Mouse (Mus musculus): Measurements from ENCODE around the gene Asic2. TPM values are rescaled to one million over a fixed set of nuclear protein-coding genes. Genes with fewer than 3 reads are reported as not detected.

Asic2 gene
- polyA plus RNA-seq, 1 experiment from 2014 or later = 1.7 TPM

DNA sequence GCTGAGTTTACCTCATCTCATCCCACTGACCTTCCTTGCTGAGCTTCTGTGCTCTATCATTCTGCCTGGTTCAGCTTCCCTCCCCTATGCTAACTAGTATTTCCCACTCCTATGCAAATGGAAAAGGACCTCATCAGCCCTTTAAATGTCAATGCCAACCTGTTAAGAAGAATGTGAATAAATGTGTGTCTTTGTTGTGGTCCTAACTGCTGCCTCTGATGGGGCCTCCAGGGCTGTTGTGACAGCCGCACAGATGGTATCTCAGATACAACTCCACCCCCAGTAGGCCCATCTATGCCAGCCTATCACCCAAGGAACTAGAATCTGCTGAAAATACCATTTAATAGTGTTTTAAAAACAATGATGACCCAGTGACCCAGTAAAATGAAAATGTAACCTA is 407.9 kb downstream of the Asic2 start:
- no peaks in the 10 kb centered on the region for H3K27me3 ChIP-seq (ENCODE audit: low read depth, poor library complexity, severe bottlenecking)
- DNase-seq (ENCODE audit: low spot score) = no peak
- 92% methylated on average over 1 of the region's 1 CpGs for WGBS
- H3K9me3 ChIP-seq (replicated peaks) = no peaks in the 10 kb centered on the region
- H3K36me3 ChIP-seq = no peaks in the 10 kb centered on the region
- no peak overlapping the region for H3K27ac ChIP-seq (replicated peaks)
- no peak overlapping the region for H3K4me3 ChIP-seq
- no peaks in the 10 kb centered on the region for H3K4me1 ChIP-seq

DNA sequence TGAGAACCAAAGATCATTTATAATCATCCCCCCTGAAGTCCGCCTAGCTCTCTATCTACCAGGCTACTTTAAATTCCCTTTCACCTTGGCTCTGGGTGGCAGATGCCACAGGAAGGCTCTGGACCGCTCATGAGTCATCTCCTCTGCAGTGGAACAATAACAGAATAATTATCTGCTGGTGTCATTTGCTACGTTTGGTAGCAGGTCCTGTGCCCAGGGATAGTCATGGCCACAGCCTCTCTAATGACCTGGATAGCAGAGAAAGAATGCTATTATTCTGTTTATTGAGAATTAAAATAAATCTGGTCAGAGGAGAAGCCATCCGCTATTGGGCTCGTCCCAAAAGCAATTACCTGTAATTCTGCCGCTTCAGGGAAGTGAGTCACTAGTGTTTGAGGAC is 425.1 kb downstream of the Asic2 start:
- Histone ChIP-seq H3K27ac (replicated peaks) (no peak overlapping the region), H3K4me1 (no peaks in the 10 kb centered on the region), H3K4me3 (no peak overlapping the region), H3K27me3 (ENCODE audit: low read depth, poor library complexity, severe bottlenecking) (no peaks in the 10 kb centered on the region), H3K36me3 (no peaks in the 10 kb centered on the region), H3K9me3 (replicated peaks) (no peaks in the 10 kb centered on the region)
- DNase-seq (ENCODE audit: low spot score) = no peak
- 93% methylated on average over 6 of the region's 6 CpGs for WGBS

DNA sequence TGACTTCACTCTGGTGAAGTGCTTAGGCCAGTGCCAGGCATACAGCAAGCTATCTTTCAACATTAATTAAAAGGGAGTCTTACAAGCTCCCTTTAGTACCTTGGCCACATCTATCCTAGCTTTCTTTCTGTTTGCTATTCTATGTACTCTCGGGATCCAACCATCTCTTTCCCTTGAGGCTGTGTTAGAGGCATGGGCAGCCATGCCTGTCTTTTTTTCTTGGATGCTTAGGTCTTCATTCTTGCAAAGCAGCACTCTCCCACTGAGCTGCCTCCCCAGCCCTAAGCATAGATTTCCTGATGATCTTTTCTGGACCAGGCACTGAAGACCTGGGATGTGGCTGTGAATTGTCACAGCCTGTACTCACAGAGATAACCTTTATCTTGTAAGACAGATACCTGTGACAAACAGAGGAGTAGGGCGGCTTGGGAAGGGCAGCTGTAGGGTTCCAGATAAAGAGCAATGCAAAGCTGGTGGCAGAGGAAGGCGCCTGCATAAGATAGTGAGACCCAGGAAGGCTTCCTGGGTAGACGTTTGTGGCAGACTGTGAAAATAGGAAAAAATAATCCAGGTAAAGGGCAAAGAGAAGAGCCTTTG is 433.0 kb downstream of the Asic2 start:
- H3K9me3 ChIP-seq (replicated peaks) = no peaks in the 10 kb centered on the region
- no peak for DNase-seq (ENCODE audit: low spot score)
- no peaks in the 10 kb centered on the region for H3K36me3 ChIP-seq
- H3K4me1 ChIP-seq = peaks cover 8% of the 10 kb centered on the region
- no peak overlapping the region for H3K4me3 ChIP-seq
- no peak overlapping the region for H3K27ac ChIP-seq (replicated peaks)
- H3K27me3 ChIP-seq (ENCODE audit: low read depth, poor library complexity, severe bottlenecking) = no peaks in the 10 kb centered on the region; the same call in 1 of the 2 replicates
- WGBS = 72% methylated on average over 4 of the region's 4 CpGs

DNA sequence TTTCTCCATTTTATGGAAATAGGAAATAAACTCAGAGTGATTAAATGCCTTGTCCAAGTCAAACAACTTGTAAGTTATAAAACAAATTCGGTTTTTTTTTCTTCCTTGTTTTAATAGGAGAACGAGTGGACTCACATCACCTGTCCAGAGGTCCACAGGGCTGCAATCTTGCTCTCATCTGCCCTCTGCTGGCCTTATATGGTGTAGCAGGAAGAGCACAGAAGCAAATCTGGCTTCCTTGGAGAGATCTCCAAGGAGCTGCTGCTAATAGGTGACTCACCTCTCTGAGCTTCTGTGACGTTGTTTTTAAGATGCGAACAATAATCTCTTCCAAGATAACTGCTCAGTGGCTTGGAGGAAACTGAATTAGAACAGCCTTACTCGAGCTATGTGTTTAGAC is 433.6 kb downstream of the Asic2 start:
- WGBS = 24% methylated on average over 5 of the region's 5 CpGs
- peak; percentile 53 for DNase-seq (ENCODE audit: low spot score)

DNA sequence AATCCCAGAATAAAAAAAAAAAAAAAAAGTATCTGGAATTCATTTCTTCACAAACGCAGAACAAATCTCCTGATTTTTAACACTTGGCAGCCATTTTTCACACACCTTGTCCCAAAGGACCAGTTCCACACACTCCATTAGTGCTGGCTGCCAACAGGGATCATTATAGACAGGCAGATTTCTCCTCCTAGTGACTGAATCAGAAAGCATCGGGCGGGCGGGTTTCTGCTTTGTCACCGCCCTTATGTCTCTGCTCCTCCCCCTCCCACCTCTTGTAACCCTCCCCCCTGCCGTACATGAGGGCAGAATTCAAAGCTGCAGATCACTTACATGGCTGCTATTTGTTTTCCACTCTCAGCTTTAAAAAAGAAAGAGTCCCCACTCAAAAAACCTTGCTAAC is 436.4 kb downstream of the Asic2 start:
- WGBS = 9% methylated on average over 6 of the region's 6 CpGs
- Histone ChIP-seq H3K4me1 (peaks cover 8% of the 10 kb centered on the region), H3K36me3 (no peaks in the 10 kb centered on the region), H3K4me3 (no peak overlapping the region), H3K27me3 (ENCODE audit: low read depth, poor library complexity, severe bottlenecking) (no peaks in the 10 kb centered on the region; the same call in 1 of the 2 replicates), H3K9me3 (replicated peaks) (no peaks in the 10 kb centered on the region), H3K27ac (replicated peaks) (no peak overlapping the region)
- DNase-seq (ENCODE audit: low spot score) = peak; percentile 24

More for the DNA sequence above, 433.6 kb downstream of the Asic2 start:
- H3K4me3 ChIP-seq = no peak overlapping the region
- no peak overlapping the region for H3K27ac ChIP-seq (replicated peaks)
- H3K36me3 ChIP-seq = no peaks in the 10 kb centered on the region
- no peaks in the 10 kb centered on the region; the same call in 1 of the 2 replicates for H3K27me3 ChIP-seq (ENCODE audit: low read depth, poor library complexity, severe bottlenecking)
- peaks cover 8% of the 10 kb centered on the region for H3K4me1 ChIP-seq
- no peaks in the 10 kb centered on the region for H3K9me3 ChIP-seq (replicated peaks)

DNA sequence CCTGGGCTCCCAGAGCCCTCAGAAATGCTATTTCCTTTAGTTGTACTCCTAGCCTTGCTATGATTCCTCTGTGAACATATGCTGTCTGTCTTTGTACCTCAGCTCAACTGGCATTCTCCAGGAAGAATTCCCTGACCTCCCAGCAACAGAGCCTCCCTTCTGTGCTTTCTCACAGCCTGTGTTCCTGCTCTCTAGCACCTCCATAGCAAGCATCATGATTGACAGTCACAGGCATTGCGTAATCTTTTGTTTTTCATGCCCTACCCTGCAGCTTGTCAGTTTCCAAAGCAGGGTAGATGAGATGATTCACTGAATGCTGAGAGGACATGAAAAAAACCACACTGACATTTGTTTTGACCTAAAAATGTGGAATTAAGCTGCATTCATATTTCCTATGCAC is 445.3 kb downstream of the Asic2 start:
- DNase-seq (ENCODE audit: low spot score) = no peak
- peak overlapping the region; percentile 63; the same call in 1 of the 2 replicates for H3K27ac ChIP-seq (replicated peaks)

DNA sequence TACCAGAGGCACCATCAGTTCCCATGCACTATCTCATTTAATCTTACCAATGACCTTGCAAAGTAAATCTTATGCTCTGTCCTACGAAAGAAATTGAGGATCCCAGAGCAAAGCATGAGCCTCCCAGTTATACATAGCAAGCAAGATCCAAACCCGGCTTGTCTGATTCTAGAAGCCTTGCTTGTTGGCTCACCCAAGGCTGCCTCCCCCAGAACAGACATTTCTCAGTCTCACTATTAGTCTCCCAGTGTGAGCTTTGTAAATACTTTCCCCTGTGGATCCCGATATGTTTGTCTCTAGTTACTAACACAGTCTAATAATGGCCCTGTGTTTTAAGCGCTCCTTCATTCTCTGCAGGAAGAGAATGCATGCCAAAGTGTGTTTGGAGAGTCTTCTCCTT is 446.4 kb downstream of the Asic2 start:
- WGBS = 89% methylated on average over 4 of the region's 4 CpGs
- no peak overlapping the region for H3K27ac ChIP-seq (replicated peaks)
- H3K9me3 ChIP-seq (replicated peaks) = no peaks in the 10 kb centered on the region
- H3K36me3 ChIP-seq = no peaks in the 10 kb centered on the region
- DNase-seq (ENCODE audit: low spot score) = no peak
- H3K4me3 ChIP-seq = no peak overlapping the region
- peaks cover 27% of the 10 kb centered on the region for H3K4me1 ChIP-seq
- no peaks in the 10 kb centered on the region for H3K27me3 ChIP-seq (ENCODE audit: low read depth, poor library complexity, severe bottlenecking)

More for the DNA sequence above, 445.3 kb downstream of the Asic2 start:
- Histone ChIP-seq H3K36me3 (no peaks in the 10 kb centered on the region), H3K9me3 (replicated peaks) (no peaks in the 10 kb centered on the region), H3K4me1 (peaks cover 26% of the 10 kb centered on the region), H3K27me3 (ENCODE audit: low read depth, poor library complexity, severe bottlenecking) (no peaks in the 10 kb centered on the region), H3K4me3 (no peak overlapping the region)
- WGBS = 81% methylated on average over 1 of the region's 1 CpGs

DNA sequence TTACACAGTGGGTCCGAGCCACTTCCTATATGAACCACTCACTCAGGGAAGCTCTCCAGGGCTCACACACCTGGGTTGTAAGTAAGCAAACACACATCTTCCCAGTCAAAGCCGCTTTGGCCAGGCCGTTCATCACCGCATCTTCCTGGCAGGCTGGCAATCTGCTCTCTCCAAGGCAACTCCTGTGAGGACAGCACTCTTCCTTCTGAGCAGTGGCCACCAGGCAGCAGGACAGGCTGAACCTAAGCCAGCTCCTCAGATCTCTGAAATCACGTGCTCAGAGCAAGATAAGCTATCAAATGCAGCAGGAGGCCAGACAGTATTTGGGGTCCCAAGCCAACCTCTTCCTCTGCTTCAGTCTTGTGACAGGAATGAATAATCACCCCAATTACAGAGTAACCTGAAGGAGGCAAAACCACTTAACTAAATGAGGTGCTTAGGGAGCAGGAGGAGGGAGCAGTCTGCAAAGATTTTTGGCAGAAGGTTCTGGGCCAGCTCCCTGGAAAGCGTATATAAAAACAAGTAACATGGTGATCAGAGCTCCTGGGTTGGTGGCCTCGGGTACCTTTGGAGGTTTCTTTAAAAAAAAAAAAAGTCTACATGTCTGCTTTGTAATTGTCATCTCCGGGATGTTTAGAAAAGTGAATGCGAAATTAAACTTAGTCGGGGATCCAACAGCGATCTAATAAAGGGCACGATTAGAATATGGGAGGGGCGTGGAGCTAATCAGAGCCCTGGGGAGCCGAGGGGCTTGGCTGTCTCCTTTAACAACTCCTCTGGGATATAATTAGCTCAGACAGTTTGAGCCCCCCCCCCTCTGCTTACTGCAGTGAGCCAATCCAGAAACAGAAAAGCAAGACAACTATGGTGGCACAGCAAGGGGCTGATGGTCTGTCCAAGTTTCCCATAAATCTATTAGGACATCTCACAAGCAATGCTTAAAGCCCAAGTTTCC is 450.0 kb downstream of the Asic2 start:
- DNase-seq (ENCODE audit: low spot score) = no peak
- Histone ChIP-seq H3K27me3 (ENCODE audit: low read depth, poor library complexity, severe bottlenecking) (no peaks in the 10 kb centered on the region), H3K4me1 (peaks cover 34% of the 10 kb centered on the region), H3K27ac (replicated peaks) (no peak overlapping the region; the same call in 1 of the 2 replicates), H3K4me3 (no peak overlapping the region), H3K9me3 (replicated peaks) (no peaks in the 10 kb centered on the region), H3K36me3 (no peaks in the 10 kb centered on the region)
- 50% methylated on average over 14 of the region's 14 CpGs for WGBS

DNA sequence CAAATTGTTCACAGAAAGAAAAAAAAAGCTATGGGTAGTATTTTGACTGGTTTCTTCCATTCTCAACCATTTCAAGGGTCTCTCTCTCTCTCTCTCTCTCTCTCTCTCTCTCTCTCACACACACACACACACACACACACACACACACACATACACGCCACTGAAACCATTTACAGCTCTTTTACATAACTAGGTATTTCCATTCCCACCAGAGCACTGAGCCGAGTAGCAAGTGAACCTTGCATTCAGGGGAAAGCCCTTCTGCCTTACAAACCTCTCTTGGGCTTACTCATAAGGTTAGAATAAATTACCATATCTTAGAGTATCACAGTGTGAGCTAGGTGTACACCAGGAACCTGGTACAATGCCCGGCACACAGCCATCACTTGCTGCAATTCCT is 452.5 kb downstream of the Asic2 start:
- Histone ChIP-seq H3K27ac (replicated peaks) (no peak overlapping the region), H3K36me3 (no peaks in the 10 kb centered on the region), H3K4me1 (peaks cover 22% of the 10 kb centered on the region), H3K4me3 (no peak overlapping the region), H3K9me3 (replicated peaks) (no peaks in the 10 kb centered on the region), H3K27me3 (ENCODE audit: low read depth, poor library complexity, severe bottlenecking) (no peaks in the 10 kb centered on the region)
- no peak for DNase-seq (ENCODE audit: low spot score)
- WGBS = 82% methylated on average over 3 of the region's 3 CpGs

DNA sequence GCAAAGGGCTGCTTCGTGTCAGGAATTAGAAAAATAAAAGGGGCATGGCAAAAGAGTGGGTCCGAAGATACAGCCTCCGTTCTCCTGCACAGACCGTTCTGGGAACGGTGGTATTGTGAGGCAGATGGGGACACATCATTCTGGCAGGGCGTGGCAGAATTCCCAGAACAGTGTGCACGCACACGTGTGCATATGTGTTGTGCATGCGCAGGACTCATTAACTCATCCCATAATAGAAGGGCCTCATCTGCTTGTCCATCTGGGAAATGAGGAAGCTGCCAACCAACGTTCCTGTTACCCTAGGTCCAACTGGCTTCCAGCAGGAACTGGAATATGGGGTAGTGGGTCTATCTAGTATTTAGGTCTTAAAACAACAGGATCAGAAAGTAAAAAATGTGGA is 455.8 kb downstream of the Asic2 start:
- DNase-seq (ENCODE audit: low spot score) = no peak
- Histone ChIP-seq H3K4me3 (no peak overlapping the region), H3K27me3 (ENCODE audit: low read depth, poor library complexity, severe bottlenecking) (no peaks in the 10 kb centered on the region), H3K27ac (replicated peaks) (no peak overlapping the region), H3K9me3 (replicated peaks) (no peaks in the 10 kb centered on the region), H3K4me1 (peaks cover 22% of the 10 kb centered on the region), H3K36me3 (no peaks in the 10 kb centered on the region)
- 87% methylated on average over 10 of the region's 10 CpGs for WGBS

DNA sequence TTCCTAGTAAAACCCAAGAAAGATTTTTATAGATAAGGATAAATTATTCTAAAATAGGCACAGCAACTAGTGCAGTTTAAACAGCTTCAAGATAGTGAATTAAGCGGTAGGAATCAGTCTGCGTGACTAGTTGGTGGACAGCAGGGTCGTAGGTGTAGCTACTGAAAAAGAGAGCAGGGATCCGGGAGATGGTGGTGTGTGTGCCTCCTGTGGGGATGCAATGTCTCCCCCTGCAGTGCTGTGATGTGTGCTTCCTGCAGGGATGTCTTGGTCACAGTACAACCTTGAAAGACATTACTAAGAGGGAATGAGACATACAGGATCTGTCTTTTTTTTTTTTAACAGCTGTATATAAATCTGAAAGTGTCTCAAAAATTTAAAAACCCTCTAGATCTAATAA is 456.9 kb downstream of the Asic2 start:
- Histone ChIP-seq H3K27ac (replicated peaks) (no peak overlapping the region), H3K9me3 (replicated peaks) (no peaks in the 10 kb centered on the region), H3K27me3 (ENCODE audit: low read depth, poor library complexity, severe bottlenecking) (no peaks in the 10 kb centered on the region), H3K36me3 (no peaks in the 10 kb centered on the region), H3K4me1 (peaks cover 22% of the 10 kb centered on the region), H3K4me3 (no peak overlapping the region)
- DNase-seq (ENCODE audit: low spot score) = no peak
- 60% methylated on average over 4 of the region's 4 CpGs for WGBS

DNA sequence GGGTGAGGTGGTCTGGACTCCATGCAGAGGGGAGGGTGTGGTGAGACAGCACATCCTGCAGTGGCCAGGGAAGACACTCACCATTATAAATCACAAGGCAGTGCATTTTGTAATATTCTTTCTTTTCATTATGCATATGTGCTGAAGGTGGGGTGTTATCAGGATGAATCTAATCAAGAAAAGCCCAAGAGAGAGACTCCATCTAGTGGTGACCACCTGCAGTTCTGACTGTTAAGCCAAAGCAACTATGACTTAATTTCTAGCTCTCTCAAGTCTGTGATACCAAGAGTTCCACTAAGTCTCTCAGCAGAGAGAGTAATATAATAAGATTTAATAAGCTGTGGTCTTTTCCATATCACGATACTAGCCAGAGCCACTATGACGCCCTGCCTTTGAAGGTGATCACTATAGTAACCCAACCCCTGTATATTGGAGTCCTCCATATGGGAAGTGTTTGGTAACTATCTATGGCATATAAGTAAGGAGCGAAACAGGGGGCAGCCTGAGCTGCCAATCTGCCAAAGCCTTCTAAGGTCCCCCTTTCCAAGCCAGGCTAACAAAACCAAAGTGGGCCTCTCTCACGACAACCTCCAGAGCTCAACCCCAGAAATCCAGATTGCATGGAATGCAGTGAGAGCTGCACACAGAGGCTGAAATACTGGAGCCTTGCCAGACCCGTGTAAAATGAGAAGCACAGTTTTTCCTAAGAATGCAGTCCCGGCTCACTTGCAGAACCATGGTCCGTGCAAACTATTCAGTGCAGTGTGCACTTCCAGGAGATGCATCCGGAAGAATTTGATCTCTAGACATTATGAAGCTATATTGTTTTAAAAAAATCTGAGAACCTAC is 459.6 kb downstream of the Asic2 start:
- Histone ChIP-seq H3K4me1 (peaks cover 26% of the 10 kb centered on the region), H3K9me3 (replicated peaks) (no peaks in the 10 kb centered on the region), H3K4me3 (no peak overlapping the region), H3K27ac (replicated peaks) (no peak overlapping the region), H3K27me3 (ENCODE audit: low read depth, poor library complexity, severe bottlenecking) (no peaks in the 10 kb centered on the region), H3K36me3 (no peaks in the 10 kb centered on the region)
- DNase-seq (ENCODE audit: low spot score) = no peak
- 78% methylated on average over 8 of the region's 8 CpGs for WGBS
